Mouse (Mus musculus) MEL (cell line): ENCODE results near the gene Acpp. TPM values are rescaled to one million over a fixed set of nuclear protein-coding genes. Genes with fewer than 3 reads are reported as not detected.

ENCODE experiments used
- DNase-seq: peaks from one replicate; pipeline ENCODE4 v3.0.0; 2011; ENCODE audit warnings: low read depth, low spot score
- H3K27ac ChIP-seq: 2 replicates; pipeline ENCODE4 v1.5.1; 2012; ENCODE audit warnings: low read depth, mild to moderate bottlenecking, control low read depth, low read length, moderate library complexity; ENCODE audit not compliant: control insufficient read depth
- H3K27me3 ChIP-seq, 2 experiments: fragments of 150-350 bp in 1 of 2; sonication (generic) in 1 of 2; 2 replicates each; pipeline ENCODE4 v1.6.1; 2012; ENCODE audit warnings: low read length in 2 of 2, mild to moderate bottlenecking in 2 of 2, improper control_type of control experiment in 1 of 2, moderate library complexity in 1 of 2; ENCODE audit not compliant: insufficient read depth in 2 of 2, control insufficient read depth in 1 of 2
- H3K36me3 ChIP-seq, 2 experiments: 2 replicates each; pipeline ENCODE4 v1.6.1; 2012 to 2014; ENCODE audit warnings: low read length in 2 of 2, improper control_type of control experiment in 1 of 2, inconsistent platforms in 1 of 2, mild to moderate bottlenecking in 1 of 2; ENCODE audit not compliant: insufficient read depth in 2 of 2, control insufficient read depth in 1 of 2
- H3K4me1 ChIP-seq, 2 experiments: fragments of 150-350 bp in 1 of 2; sonication (generic) in 1 of 2; 2 replicates each; pipeline ENCODE4 v1.6.1; 2012; ENCODE audit warnings: low read length in 2 of 2, improper control_type of control experiment in 1 of 2, mild to moderate bottlenecking in 1 of 2; ENCODE audit not compliant: insufficient read depth in 2 of 2, control insufficient read depth in 1 of 2
- H3K4me3 ChIP-seq, 2 experiments: fragments of 150-350 bp in 1 of 2; sonication (generic) in 1 of 2; 2 replicates each; pipeline ENCODE4 v1.5.1; 2012; ENCODE audit warnings: low read depth in 2 of 2, low read length in 2 of 2, mild to moderate bottlenecking in 2 of 2, moderate library complexity in 2 of 2, control low read depth in 1 of 2, improper control_type of control experiment in 1 of 2; ENCODE audit not compliant: control insufficient read depth in 1 of 2, insufficient read depth in 1 of 2
- H3K79me2 ChIP-seq: 2 replicates; pipeline ENCODE4 v1.6.1; 2012; ENCODE audit warnings: mild to moderate bottlenecking, low read length, moderate library complexity; ENCODE audit not compliant: control insufficient read depth, poor library complexity, insufficient read depth
- H3K9ac ChIP-seq: 2 replicates; pipeline ENCODE4 v1.6.1; 2012; ENCODE audit warnings: low read depth, mild to moderate bottlenecking, control low read depth, low read length, moderate library complexity; ENCODE audit not compliant: control insufficient read depth, poor library complexity, severe bottlenecking
- H3K9me3 ChIP-seq: fragments of 150-350 bp; sonication (generic); replicated peaks from 2 replicates; pipeline ENCODE4 v1.6.1; 2012; ENCODE audit warnings: mild to moderate bottlenecking, low read length, improper control_type of control experiment, moderate library complexity; ENCODE audit not compliant: insufficient read depth
- BHLHE40 ChIP-seq: IDR thresholded peaks from 2 replicates; pipeline ENCODE4 v1.6.1; 2012; ENCODE audit warnings: low read depth, mild to moderate bottlenecking, inconsistent platforms, low read length, improper control_type of control experiment, borderline replicate concordance
- CHD1 ChIP-seq: IDR thresholded peaks from 2 replicates; pipeline ENCODE4 v1.6.1; 2012; ENCODE audit warnings: low read depth, mild to moderate bottlenecking, inconsistent platforms, low read length, improper control_type of control experiment
- CHD2 ChIP-seq: IDR thresholded peaks from 2 replicates; pipeline ENCODE4 v1.6.1; 2011; ENCODE audit warnings: low read length, improper control_type of control experiment
- EP300 ChIP-seq, 2 experiments: IDR thresholded peaks; 2 replicates each; pipeline ENCODE4 v1.6.1; 2011; ENCODE audit warnings: improper control_type of control experiment in 2 of 2, low read length in 2 of 2, low read depth in 1 of 2, mild to moderate bottlenecking in 1 of 2
- ETS1 ChIP-seq: IDR thresholded peaks from 2 replicates; pipeline ENCODE4 v1.6.1; 2012; ENCODE audit warnings: low read depth, mild to moderate bottlenecking, inconsistent platforms, low read length, improper control_type of control experiment, moderate library complexity
- GABPA ChIP-seq: IDR thresholded peaks from 2 replicates; pipeline ENCODE4 v1.6.1; 2012; ENCODE audit warnings: low read depth, mild to moderate bottlenecking, inconsistent platforms, low read length, improper control_type of control experiment, moderate library complexity
- GATA1 ChIP-seq: IDR thresholded peaks from 2 replicates; pipeline ENCODE4 v1.6.1; 2011; ENCODE audit warnings: low read depth, low read length, improper control_type of control experiment
- JUND ChIP-seq: IDR thresholded peaks from 2 replicates; pipeline ENCODE4 v1.6.1; 2011; ENCODE audit warnings: low read depth, mild to moderate bottlenecking, improper control_type of control experiment, low read length
- MXI1 ChIP-seq: IDR thresholded peaks from 2 replicates; pipeline ENCODE4 v1.6.1; 2011; ENCODE audit warnings: mild to moderate bottlenecking, low read depth, low read length, improper control_type of control experiment
- MYC ChIP-seq: IDR thresholded peaks from 2 replicates; pipeline ENCODE4 v1.6.1; 2011; ENCODE audit warnings: low read depth, mild to moderate bottlenecking, low read length, improper control_type of control experiment, moderate library complexity
- NELFE ChIP-seq: IDR thresholded peaks from 2 replicates; pipeline ENCODE4 v1.6.1; 2011; ENCODE audit warnings: low read depth, low read length, improper control_type of control experiment
- NRF1 ChIP-seq: IDR thresholded peaks from 2 replicates; pipeline ENCODE4 v1.6.1; 2014; ENCODE audit warnings: low read depth, mild to moderate bottlenecking, inconsistent platforms, low read length, improper control_type of control experiment, moderate library complexity; ENCODE audit not compliant: poor library complexity, insufficient read depth, severe bottlenecking
- POLR2AphosphoS2 ChIP-seq: IDR thresholded peaks from 2 replicates; pipeline ENCODE4 v1.6.1; 2011; ENCODE audit warnings: low read length, improper control_type of control experiment
- POLR2AphosphoS5 ChIP-seq: IDR thresholded peaks from 2 replicates; pipeline ENCODE4 v1.6.1; 2012; ENCODE audit warnings: low read depth, borderline replicate concordance, mild to moderate bottlenecking, inconsistent platforms, low read length, moderate library complexity, mixed read lengths
- SIN3A ChIP-seq: IDR thresholded peaks from 2 replicates; pipeline ENCODE4 v1.6.1; 2012; ENCODE audit warnings: low read length, improper control_type of control experiment, inconsistent platforms
- SMC3 ChIP-seq: IDR thresholded peaks from 2 replicates; pipeline ENCODE4 v1.6.1; 2011; ENCODE audit warnings: low read depth, low read length, improper control_type of control experiment
- TBP ChIP-seq: IDR thresholded peaks from 2 replicates; pipeline ENCODE4 v1.8.0; 2011; ENCODE audit warnings: low read depth, low read length, improper control_type of control experiment
- UBTF ChIP-seq: IDR thresholded peaks from 2 replicates; pipeline ENCODE4 v1.6.1; 2012; ENCODE audit warnings: low read depth, mild to moderate bottlenecking, inconsistent platforms, low read length, improper control_type of control experiment, moderate library complexity, borderline replicate concordance; ENCODE audit not compliant: insufficient read depth
- USF1 ChIP-seq: IDR thresholded peaks from 2 replicates; pipeline ENCODE4 v1.6.1; 2014; ENCODE audit warnings: low read depth, mild to moderate bottlenecking, inconsistent platforms, low read length, improper control_type of control experiment, moderate library complexity
- USF2 ChIP-seq, 2 experiments: IDR thresholded peaks; 2 replicates each; pipeline ENCODE4 v1.6.1; 2011 to 2012; ENCODE audit warnings: improper control_type of control experiment in 2 of 2, low read length in 2 of 2, borderline replicate concordance in 1 of 2, inconsistent platforms in 1 of 2, low read depth in 1 of 2, mild to moderate bottlenecking in 1 of 2; ENCODE audit not compliant: insufficient read depth in 1 of 2
- ZC3H11A ChIP-seq: IDR thresholded peaks from 2 replicates; pipeline ENCODE4 v1.6.1; 2012; ENCODE audit warnings: low read depth, mild to moderate bottlenecking, inconsistent platforms, low read length, improper control_type of control experiment
- ZKSCAN1 ChIP-seq: IDR thresholded peaks from 2 replicates; pipeline ENCODE4 v1.6.1; 2012; ENCODE audit warnings: low read depth, mild to moderate bottlenecking, inconsistent platforms, low read length, improper control_type of control experiment, moderate library complexity
- ZMIZ1 ChIP-seq: IDR thresholded peaks from 2 replicates; pipeline ENCODE4 v1.6.1; 2012; ENCODE audit warnings: low read depth, mild to moderate bottlenecking, inconsistent platforms, low read length, improper control_type of control experiment, moderate library complexity
- polyA plus RNA-seq, 2 experiments: library from polyadenylated mRNA; stranded (reverse) in 1 of 2; unstranded in 1 of 2; fragments of >175 nt in 1 of 2; fragments of >200 nt in 1 of 2; gene quantifications; 2 replicates each; pipeline versions ENCODE4 v1.2.1 to v1.2.4; 2012; ENCODE audit warnings: low replicate concordance in 2 of 2, low read depth in 1 of 2; ENCODE audit not compliant: insufficient read length in 2 of 2, insufficient read depth in 1 of 2, missing spikeins in 1 of 2
- total RNA-seq: library from RNA; depleted of rRNA; stranded (reverse); fragments of 300-350 nt; gene quantifications from 2 replicates; pipeline ENCODE4 v1.2.3, GENCODE M21; 2012

Acpp gene
- total and polyA plus RNA-seq, 3 experiments, result 0.03 TPM; not detected in 2

- no peaks in the 10 kb centered on the region for H3K4me1 ChIP-seq
- no peak overlapping the region for H3K9ac ChIP-seq
- no peaks in the 10 kb centered on the region; a peak in 2 of 4 replicates for H3K27me3 ChIP-seq
- TF ChIP-seq POLR2AphosphoS2 (no peak), MYC (no peak), EP300 (IDR thresholded peaks at IDR 0.05; ENCODE audit: low read depth in 1 of 2, low read length in 2 of 2) (no peak), BHLHE40 (no peak), GABPA (no peak), ZC3H11A (no peak), NELFE (no peak), JUND (no peak)
- H3K4me3 ChIP-seq, result no peak overlapping the region
- no peak for DNase-seq
- no peak overlapping the region for H3K27ac ChIP-seq
- no peaks in the 10 kb centered on the region for H3K79me2 ChIP-seq
- H3K9me3 ChIP-seq, result no peaks in the 10 kb centered on the region
- H3K36me3 ChIP-seq, result no peaks in the 10 kb centered on the region
These were observed 8.9 kb downstream of the Acpp start for GRCm38 (mm10) chr9:104328655-104329054.

- Histone ChIP-seq H3K9ac (no peak overlapping the region), H3K9me3 (no peaks in the 10 kb centered on the region), H3K4me3 (no peak overlapping the region), H3K36me3 (no peaks in the 10 kb centered on the region), H3K4me1 (no peaks in the 10 kb centered on the region), H3K79me2 (no peaks in the 10 kb centered on the region), H3K27me3 (no peaks in the 10 kb centered on the region; a peak in 1 of 4 replicates), H3K27ac (no peak overlapping the region)
- TF ChIP-seq USF1, result no peak
- no peak for TF ChIP-seq ETS1
- no peak for TF ChIP-seq NRF1
- TF ChIP-seq UBTF, result no peak
- TF ChIP-seq EP300 (IDR thresholded peaks at IDR 0.05; ENCODE audit: low read depth in 1 of 2, low read length in 2 of 2), result no peak
- TF ChIP-seq CHD2, result no peak
- TF ChIP-seq CHD1, result no peak
- TF ChIP-seq NELFE, result no peak
- TF ChIP-seq ZMIZ1, result no peak
- TF ChIP-seq USF2 (IDR thresholded peaks at IDR 0.05; ENCODE audit: borderline replicate concordance in 1 of 2, insufficient read depth in 1 of 2, low read depth in 1 of 2, low read length in 2 of 2), result no peak
- no peak for TF ChIP-seq SMC3
- no peak for TF ChIP-seq GATA1
- TF ChIP-seq ZKSCAN1, result no peak
- no peak for TF ChIP-seq SIN3A
- TF ChIP-seq TBP, result no peak
- no peak for TF ChIP-seq POLR2AphosphoS5
- no peak for TF ChIP-seq POLR2AphosphoS2
- no peak for TF ChIP-seq MXI1
- no peak for TF ChIP-seq MYC
- no peak for DNase-seq
These were observed 16.0 kb downstream of the Acpp start for GRCm38 (mm10) chr9:104321519-104321918.
